Mouse (Mus musculus): ENCODE measurements at regions not wholly inside any gene's neighbourhood (a gene's known extent, or its start where the extent isn't known, plus 50 kb on each side); places are given as distances from the start of the nearest gene placed in this dataset.

DNA sequence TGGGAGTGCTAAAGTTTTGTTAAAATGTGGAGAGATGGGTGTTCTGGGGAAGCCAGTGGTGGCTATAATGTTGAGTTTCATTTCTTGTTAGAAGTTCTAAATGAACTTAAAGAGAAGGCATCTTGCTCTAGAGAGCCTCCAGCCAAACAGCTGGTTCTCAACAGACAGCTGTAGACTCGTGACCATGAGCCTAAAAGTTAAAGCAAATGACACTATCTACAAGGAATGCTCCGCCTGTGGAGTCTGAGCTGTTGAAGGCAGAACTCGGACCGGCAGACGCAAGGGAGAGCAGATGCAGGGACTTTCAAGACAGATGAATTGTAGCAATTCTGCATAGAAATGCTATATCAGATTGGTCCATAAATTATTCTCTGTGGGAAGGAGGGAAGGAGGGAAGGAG lies 114.1 kb upstream of the Fn1 start:
- no peak for DNase-seq (ENCODE audit: low spot score in 2 of 2)

DNA sequence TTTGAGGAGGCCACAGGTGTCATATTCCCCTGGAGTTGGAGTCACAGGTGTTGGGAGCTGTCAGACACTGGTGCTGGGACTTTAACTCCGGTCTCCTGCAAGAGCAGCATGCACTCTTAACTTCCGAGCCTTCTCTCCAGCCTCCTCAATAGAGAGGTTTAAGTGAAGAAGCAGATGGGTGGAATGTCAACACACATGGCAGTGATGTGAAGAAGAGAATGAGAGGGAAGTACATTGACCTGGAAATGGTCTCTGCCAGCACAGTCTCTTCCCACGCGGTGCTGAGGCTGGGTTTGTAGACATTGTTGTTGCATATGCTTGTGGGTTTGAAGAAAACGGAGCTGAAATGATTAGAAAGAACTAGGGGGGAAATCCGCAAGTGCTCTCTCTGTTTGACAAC lies 112.0 kb upstream of the Fn1 start:
- DNase-seq (ENCODE audit: low spot score in 2 of 2), result no peak

DNA sequence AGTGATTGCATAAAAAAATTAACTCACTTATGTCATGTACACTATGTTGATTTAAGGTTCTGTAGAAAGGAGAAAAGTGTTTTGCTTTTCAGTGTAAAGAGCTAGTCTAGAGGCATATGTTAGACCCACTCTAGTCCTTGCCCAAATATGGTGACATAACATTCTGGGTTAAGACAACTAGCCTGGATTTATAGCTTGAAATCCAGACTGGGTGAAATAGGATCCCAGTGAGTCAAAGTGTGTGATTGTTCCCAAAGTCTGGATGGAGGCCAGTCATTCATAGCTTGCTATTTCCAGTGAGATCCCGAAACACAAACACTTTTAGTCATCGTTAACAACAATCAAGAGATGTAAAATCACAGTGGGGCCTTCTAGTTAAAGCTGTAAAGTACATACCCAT lies 110.5 kb upstream of the Fn1 start:
- no peak for DNase-seq (ENCODE audit: low spot score in 2 of 2)

DNA sequence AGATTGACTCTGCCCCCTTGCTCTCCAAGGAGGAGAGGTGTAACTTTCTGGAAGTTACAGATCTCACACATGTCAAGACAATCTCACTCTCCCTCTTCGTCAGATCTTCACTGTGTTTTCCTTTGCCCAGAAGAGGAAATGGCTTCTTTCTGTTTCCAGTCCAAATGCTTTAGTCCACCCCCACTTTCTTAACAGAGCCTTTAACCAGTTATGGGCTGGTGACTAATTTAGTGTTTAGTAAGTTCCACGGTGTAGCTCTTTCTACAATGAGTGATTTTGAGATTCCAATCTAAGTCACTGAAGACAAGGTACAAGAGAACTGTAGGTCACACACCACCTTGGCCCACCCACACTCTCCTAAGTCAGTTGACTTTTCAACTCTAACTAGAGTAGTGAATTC lies 107.3 kb upstream of the Fn1 start:
- no peak for DNase-seq (ENCODE audit: low spot score in 2 of 2)

DNA sequence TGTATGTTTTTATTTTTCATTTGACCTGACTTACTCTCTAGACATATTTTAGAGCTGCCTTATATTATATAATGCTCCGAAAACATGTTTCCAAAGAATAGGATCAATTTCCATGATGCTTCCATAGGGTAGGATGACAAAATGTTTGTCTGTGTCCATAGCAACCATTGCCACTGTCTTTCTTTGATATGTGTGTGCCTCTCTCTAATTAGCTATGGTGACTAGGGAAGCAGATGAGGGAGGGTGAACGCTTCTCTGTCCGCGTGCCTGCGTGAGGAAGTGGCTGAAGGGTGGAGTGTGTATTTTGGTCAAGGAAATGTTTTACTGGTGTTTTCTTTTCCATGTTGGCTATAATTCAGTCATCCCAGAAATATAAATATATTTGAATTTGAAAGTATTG lies 104.2 kb upstream of the Fn1 start:
- DNase-seq (ENCODE audit: low spot score in 2 of 2), result no peak

DNA sequence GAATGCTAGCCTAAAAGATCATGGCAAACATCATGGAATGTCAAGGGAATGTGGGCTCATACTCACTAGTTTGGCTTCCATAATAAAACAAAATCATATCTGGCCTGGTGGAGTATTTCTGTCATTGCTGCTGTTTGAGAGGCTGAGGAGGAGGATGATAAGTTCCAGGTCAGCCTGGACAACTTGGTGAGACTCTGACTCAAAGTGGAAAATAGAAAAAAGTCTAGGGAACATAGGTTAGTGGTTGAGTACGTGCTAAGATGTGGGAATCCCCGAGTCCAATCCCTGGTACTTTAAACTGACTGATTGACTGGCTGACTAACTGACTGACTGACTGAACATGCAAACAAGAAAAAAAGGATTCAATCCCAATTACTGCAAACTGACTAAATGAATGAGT lies 103.2 kb upstream of the Fn1 start:
- no peak for DNase-seq (ENCODE audit: low spot score in 2 of 2)

DNA sequence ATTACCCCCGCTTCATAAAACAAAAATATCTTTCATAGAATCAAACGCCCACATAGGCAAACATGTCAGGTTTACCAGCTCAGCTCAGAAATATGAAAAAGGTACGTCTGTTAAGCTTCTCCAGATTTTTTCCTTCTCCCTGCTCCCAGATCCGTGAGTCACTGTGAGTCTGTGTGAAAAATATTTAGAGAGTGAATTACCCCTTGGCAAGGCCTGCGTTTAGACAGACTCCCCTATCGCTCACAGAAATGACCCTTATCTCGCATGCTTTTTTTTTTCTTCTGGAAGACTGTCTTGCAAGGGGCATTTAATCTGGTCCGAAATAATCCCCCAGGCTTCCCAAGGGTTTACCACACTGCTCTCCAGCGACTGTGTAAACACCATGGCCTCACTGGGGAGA lies 102.4 kb upstream of the Fn1 start:
- no peak for DNase-seq (ENCODE audit: low spot score in 2 of 2)

DNA sequence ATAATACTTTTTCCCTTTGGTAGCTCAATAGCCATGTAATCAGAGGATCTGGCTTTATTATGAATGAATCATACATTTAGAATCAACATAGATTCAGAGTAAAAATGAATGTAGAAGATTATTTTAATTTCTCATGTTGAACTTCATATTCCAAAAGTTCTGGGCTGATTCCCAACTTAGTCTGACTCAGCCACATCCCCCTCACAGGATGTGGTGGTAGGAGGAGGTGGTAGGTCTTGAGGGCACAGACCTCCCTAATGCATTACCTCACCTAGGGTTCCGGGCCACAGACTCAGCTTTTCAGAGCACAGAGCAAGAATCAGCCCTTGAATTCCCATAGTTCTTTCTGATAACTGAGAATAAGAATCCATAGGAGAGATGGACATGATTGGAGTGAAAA lies 99.4 kb upstream of the Fn1 start:
- DNase-seq (ENCODE audit: low spot score in 2 of 2), result no peak

DNA sequence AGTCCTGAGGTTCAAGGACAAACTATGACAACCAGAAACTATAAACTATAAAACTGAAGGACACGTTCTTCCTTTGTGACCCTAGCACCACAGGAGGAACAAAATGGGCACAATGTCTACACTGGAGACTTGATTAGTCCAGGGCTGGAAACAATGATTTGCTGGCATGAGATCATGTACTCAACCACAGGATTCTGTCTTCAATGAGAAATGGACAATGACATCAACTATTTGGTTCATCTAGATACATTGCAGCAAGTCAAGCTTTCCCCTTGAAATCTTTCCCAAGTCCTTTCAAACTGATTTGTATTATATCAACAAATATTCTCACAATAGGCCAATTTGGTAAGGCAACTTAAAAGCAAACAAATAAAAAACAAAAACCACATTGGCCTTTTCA lies 98.6 kb upstream of the Fn1 start:
- DNase-seq (ENCODE audit: low spot score in 2 of 2), result no peak

DNA sequence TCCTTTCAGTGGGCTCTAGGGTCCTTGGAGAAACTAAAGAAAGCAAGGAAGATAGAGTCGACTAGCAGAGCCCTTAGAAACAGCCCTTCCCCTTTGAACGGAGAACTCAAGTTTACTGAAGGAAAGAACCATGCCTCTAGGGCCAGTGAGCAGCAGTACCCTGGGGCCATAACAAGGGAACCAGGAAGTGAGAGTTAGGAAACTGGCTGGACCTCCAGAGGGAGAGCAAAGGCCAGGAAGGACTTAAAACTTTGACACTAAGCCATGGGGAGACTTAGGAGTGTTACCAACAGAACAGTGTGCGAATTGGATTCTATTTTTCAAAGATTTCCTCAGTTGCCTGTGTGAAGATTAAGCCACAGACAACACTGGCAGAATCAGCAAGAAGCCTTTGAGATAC lies 82.6 kb upstream of the Fn1 start:
- no peak for DNase-seq (ENCODE audit: low spot score in 2 of 2)

DNA sequence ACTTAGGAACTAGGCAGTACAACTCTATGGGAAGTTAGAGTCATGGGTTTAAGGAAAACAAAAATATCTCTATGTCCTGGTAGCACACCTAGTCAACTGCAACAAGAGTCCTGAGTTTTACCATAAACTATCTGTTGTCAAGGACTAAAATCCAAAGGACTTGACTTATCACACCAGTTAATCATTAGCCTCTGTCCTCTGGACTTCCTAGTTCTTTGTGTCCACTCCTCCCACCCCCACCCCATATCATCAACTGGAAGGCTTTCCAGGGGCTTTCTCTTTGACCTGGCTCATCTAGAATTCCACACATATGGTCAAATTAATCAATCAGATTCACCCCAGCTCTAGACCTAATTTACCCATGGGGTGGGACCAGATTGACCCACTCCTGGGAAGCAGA lies 78.6 kb upstream of the Fn1 start:
- no peak for DNase-seq (ENCODE audit: low spot score in 2 of 2)

DNA sequence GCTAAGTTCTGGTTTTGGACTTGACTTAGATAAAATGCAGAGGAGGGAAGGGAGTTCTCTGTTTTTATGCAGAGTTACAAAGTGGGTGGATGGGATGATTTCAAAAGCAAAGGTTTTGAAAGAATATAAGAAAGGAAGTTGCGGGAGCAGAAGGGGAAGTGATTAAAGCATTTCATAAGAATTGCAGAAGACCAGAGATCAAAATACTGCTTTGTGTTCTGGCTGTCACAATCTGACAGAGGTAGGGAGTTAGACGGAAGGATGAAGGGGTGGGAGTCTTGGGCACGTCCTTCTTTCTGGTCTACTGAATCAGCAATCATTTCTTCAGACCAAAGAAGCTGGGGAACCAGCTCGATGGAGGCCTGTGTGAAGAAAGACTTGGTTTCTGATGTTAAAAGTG lies 78.0 kb upstream of the Fn1 start:
- DNase-seq (ENCODE audit: low spot score in 2 of 2), result no peak

DNA sequence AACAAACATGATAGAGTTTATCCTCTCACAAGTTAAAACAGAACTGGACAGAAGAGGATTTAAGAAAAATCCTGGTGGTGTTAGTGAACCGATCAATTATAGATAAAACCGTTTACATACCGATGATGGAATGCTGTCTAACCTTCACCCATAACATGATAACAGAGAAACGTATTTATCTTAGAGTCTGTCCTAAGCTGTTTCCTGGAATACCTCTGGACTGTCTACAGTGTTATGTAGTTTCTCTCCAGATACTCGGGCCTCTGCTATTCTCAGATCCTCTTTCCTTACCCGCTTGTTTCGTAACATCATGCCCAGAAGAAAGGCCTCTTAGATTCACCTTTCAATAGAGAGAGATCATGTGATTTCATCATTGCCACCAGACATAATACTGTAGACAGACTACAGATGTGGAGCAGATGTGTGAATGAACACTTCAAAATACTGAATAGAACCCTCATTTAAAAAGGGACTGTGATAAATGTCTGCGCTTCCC lies 75.9 kb upstream of the Fn1 start:
- no peak for DNase-seq (ENCODE audit: low spot score in 2 of 2)

DNA sequence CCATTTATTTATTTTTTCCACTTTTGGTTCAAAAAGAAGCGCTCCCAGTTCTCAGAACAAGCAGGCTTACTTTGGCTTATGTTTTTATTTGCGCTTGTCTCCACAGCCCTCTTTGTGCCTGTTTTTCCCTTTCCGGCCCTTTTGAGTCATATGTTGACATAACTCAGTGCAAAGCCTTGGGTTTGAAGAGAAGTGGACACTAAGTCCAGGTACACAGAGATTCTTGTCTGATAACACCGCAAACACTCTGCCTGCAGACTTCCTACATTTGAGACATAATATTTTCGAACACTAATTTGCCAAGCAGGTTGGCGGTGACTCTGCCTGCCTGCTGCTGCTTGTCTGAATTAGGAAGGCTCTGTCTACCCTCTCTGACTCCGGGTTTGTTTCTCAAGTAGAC lies 70.8 kb upstream of the Fn1 start:
- no peak for DNase-seq (ENCODE audit: low spot score in 2 of 2)

DNA sequence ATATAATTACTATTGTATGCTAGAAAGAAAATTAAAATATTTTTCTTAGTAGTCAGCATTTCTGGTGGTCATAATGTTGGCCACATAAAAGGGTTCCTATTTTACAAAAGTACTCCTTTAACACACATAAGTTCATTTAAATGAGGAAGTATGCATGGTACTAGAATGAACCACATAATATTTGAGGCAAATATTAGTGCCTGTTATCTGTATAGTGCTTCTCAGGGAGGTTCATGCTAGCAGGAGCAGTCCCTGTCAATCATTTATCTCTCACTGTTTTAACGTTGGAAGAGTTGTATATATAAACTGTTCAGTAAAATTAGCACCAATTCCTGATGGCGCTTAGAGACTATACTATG lies 70.0 kb upstream of the Fn1 start:
- no peak for DNase-seq (ENCODE audit: low spot score in 2 of 2)

DNA sequence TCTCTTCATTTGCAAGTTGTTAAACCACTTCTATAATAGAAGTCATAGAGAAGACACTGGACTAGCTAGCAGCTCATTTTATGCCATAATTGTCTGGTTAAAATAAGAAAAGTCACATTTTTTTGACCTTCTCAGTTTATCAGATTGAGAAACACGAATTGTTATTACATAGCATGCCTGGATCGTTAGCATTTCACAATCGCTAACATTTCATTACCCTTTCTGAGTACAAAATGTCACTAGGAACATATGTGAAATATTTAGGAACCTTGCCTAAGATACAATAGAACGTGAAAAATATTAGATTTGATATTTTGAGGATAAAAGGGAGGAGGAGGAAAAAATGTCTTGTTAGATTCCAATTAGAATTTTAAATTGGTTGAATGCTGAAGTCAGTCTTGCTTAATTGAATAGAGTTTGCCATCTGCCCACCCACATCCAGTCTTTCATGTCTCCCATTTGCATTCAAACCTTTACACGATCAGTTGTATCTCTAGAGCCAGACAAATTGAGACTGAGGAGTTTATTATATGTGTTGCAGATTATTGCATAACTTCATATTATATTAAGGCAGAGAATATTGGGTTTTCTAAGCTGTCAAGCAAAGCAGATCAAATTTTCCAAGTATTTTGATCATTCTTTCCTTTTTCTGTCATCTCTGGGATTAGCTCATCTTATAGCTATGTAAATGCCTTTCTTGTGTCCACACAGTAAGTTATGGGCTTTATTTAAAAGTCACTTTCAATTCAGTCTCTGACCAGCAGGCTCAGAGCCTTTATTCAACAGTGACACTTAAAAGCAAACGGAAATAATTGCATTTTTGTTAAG lies 69.4 kb upstream of the Fn1 start:
- no peak for DNase-seq (ENCODE audit: low spot score in 2 of 2)
